Mouse (Mus musculus) stomach, postnatal 0 days (tissue): ENCODE data around the gene Casp12. TPM values are rescaled to one million over a fixed set of nuclear protein-coding genes. Genes with fewer than 3 reads are reported as not detected.

Source experiments
- ATAC-seq: fragments of 200-750 bp; cut with Nextera tagmentation; 2 replicates; pipeline ENCODE4 v1.8.0; 2017; ENCODE audit not compliant: low FRiP score, low TSS enrichment
- DNase-seq: peaks from one replicate; pipeline ENCODE4 v3.0.0-alpha.2; 2016; ENCODE audit warnings: low spot score
- H3K27ac ChIP-seq: fragments of 300-500 bp; sonication (generic); replicated peaks from 2 replicates; pipeline ENCODE4 v1.5.1; 2014; ENCODE audit warnings: mild to moderate bottlenecking, control low read depth
- H3K27me3 ChIP-seq: fragments of 300-500 bp; sonication (generic); 2 replicates; pipeline ENCODE4 v1.6.1; 2014; ENCODE audit warnings: low read length; ENCODE audit not compliant: control insufficient read depth, insufficient read depth
- H3K36me3 ChIP-seq: fragments of 300-500 bp; sonication (generic); 2 replicates; pipeline ENCODE4 v1.6.1; 2014; ENCODE audit warnings: low read length, mixed read lengths; ENCODE audit not compliant: control insufficient read depth, insufficient read depth
- H3K4me1 ChIP-seq: fragments of 300-500 bp; sonication (generic); replicated peaks from 2 replicates; pipeline ENCODE4 v1.6.1; 2014; ENCODE audit warnings: antibody characterized with exemption; ENCODE audit not compliant: control insufficient read depth, insufficient read depth
- H3K4me2 ChIP-seq: fragments of 300-500 bp; sonication (generic); replicated peaks from 2 replicates; pipeline ENCODE4 v1.6.1; 2014; ENCODE audit warnings: low read depth, mild to moderate bottlenecking, control low read depth, moderate library complexity
- H3K4me3 ChIP-seq: fragments of 300-500 bp; sonication (generic); 2 replicates; pipeline ENCODE4 v1.5.1; 2014; ENCODE audit warnings: low read depth, low read length, control low read depth
- H3K9ac ChIP-seq: fragments of 300-500 bp; sonication (generic); 2 replicates; pipeline ENCODE4 v1.6.1; 2014; ENCODE audit warnings: mild to moderate bottlenecking, low read length, control low read depth, mixed read lengths
- H3K9me3 ChIP-seq: fragments of 300-500 bp; sonication (generic); 2 replicates; pipeline ENCODE4 v1.6.1; 2016; ENCODE audit warnings: low read length; ENCODE audit not compliant: control insufficient read depth
- CTCF ChIP-seq: IDR thresholded peaks from 2 replicates; pipeline ENCODE4 v1.5.1; 2016; ENCODE audit warnings: antibody characterized with exemption, low read depth, mild to moderate bottlenecking, moderate library complexity
- EP300 ChIP-seq: optimal IDR thresholded peaks from 2 replicates; pipeline ENCODE3; 2016; ENCODE audit warnings: antibody characterized with exemption
- WGBS: fragments of 180-500 bp; shearing (Covaris S2); extraction: QIAGEN DNeasy Blood & Tissue Kit; methylation state at CpG from one replicate; pipeline ENCODE4 v1.1.7; 2014; 5-methylcytosine and 5-hydroxymethylcytosine counted together
- polyA plus RNA-seq: library from polyadenylated mRNA; unstranded; fragments of >200 nt; fragmentation: Nextera tagmentation; extraction: Ambion mirVana; gene quantifications from 2 replicates; pipeline ENCODE4 v1.2.1, GENCODE M21; 2015

Casp12 gene
- polyA plus RNA-seq, 1 experiment from 2014 or later, result 9.7 TPM

DNA sequence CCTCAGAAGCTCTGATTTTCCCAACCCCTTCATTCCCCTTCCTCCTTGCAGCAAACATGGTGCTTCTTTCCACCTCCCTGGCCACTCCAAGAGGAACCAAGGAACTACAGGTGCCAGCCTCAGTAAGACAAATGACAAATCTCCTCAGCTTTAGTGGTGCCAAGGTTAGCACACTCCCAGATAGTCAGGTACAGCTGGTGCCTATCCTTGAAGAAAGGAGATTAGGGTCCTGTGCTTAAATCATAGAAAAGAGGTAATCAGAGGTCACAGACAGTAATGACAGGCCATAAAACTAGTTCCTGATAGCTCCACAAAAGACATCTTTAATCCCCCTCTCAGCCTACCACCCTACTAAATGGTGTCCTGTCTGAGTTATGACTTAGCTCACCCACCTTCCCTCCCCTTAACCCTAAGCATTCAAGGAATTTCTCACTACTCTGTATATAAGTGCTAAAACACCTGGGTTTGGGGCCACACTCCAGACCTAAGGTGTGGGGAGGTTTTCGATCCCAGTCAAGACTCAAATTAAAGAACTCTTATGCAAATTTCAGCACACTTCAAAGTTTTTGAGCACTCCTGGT is 65.8 kb downstream of the Casp12 start:
- Histone ChIP-seq H3K9ac (no peak overlapping the region), H3K36me3 (no peaks in the 10 kb centered on the region), H3K9me3 (no peaks in the 10 kb centered on the region), H3K4me2 (no peak overlapping the region), H3K27me3 (no peaks in the 10 kb centered on the region), H3K4me1 (no peaks in the 10 kb centered on the region), H3K27ac (no peak overlapping the region), H3K4me3 (no peak overlapping the region)
- TF ChIP-seq CTCF (no peak), EP300 (no peak)
- no peak for DNase-seq
- no peak for ATAC-seq
- 76% methylated on average over 1 of the region's 1 CpGs for WGBS

DNA sequence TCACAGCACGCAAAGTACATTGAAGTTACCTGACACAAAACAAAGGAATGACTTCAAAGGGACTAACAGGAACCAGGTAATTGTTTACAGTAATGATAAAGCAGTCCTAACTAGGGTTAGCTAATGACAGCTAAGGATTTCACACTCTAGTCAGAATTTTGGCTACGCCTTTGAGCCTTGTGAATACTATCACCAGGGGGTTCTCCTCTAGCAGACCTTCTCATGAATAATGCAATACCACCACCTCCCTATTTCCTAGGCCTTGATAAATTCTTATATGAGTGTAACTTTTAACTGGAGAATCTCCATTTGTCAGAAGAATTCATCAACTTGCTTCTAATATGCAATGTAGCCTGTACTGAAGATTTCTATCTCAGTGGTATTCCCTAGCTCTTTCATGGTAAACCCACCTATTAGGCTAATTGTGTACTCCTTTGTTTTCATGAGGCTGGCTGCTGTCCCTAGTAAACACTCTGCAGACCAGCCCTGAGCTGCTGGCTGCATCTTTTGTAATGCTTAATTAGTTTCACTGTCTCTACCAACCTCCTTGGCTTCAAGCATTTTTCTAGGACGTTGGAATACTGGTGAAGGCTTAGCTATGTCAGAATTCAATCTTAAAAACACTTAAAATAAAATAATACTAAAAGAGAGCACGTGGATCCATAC is 67.3 kb downstream of the Casp12 start:
- H3K27ac ChIP-seq, result no peak overlapping the region
- ATAC-seq (no peak), DNase-seq (no peak)
- H3K4me3 ChIP-seq, result no peak overlapping the region
- no peak overlapping the region for H3K4me2 ChIP-seq
- H3K4me1 ChIP-seq, result no peaks in the 10 kb centered on the region
- no peak overlapping the region for H3K9ac ChIP-seq
- H3K9me3 ChIP-seq, result no peaks in the 10 kb centered on the region
- TF ChIP-seq EP300 (no peak), CTCF (no peak)
- H3K27me3 ChIP-seq, result no peaks in the 10 kb centered on the region
- H3K36me3 ChIP-seq, result no peaks in the 10 kb centered on the region
- WGBS, result 52% methylated on average over 4 of the region's 4 CpGs

DNA sequence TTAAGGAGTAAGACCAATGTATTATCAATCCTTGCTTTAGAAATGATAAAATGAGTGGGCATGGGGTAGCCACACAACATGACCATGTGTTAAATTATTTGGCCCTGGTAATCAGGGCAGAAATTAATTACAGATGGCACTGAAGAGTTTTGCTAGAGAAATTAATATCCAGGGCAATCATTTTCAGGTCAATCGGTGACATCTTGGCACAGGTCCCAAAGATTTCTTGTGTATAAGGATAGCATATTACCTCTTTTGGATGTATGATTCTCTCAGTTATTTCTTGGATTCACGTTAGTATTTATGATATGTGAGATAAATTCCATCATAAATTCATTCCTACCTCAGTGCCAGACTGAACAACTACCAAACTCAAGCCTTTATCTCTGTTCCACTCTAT is 72.6 kb downstream of the Casp12 start:
- Histone ChIP-seq H3K4me3 (no peak overlapping the region), H3K27ac (no peak overlapping the region), H3K9me3 (no peaks in the 10 kb centered on the region), H3K4me2 (no peak overlapping the region), H3K4me1 (no peaks in the 10 kb centered on the region), H3K9ac (no peak overlapping the region), H3K36me3 (no peaks in the 10 kb centered on the region), H3K27me3 (no peaks in the 10 kb centered on the region)
- DNase-seq, result no peak
- TF ChIP-seq EP300, result no peak
- TF ChIP-seq CTCF, result no peak
- 68% methylated on average over 2 of the region's 2 CpGs for WGBS
- no peak for ATAC-seq

Other genes with a start within 250 kb of the Casp12 start
- gene Casp1, start 46.9 kb upstream of the Casp12 start, polyA plus RNA-seq, result 1.9 and 2.2 TPM in 2 replicates
- 1.1 and 1.2 TPM in 2 replicates for gene Casp4, start 36.6 kb upstream of the Casp12 start, polyA plus RNA-seq